Comparison of ENCODE assay signal across 8 mouse cellular contexts in genomic region chr8:70522592-70523403, GRCm38 (mm10). TPM values are rescaled to one million over a fixed set of nuclear protein-coding genes. Genes with fewer than 3 reads are reported as not detected.
DNase-seq lines count a peak whose midpoint lies in the region; ATAC-seq lines count a peak whose summit lies in the region.

No protein-coding gene starts in this region.

- H3K4me2 ChIP-seq in hindbrain, embryonic 14.5 days (replicated peaks) = peak overlapping the region; percentile 71

- H3K27ac ChIP-seq in hindbrain, embryonic 14.5 days = peak overlapping the region; percentile 92

- 0 out of 2 replicates have a peak, but pooled peaks cover 15% of the 10 kb centered on the region for H3K36me3 ChIP-seq in hindbrain, embryonic 14.5 days (replicated peaks; ENCODE audit: control insufficient read depth, insufficient read depth)

- H3K9ac ChIP-seq in hindbrain, embryonic 14.5 days = peak overlapping the region; percentile 69

- under 1% methylated on average over 51 of the region's 51 CpGs for WGBS in hindbrain, embryonic 14.5 days

- H3K27me3 ChIP-seq in hindbrain, embryonic 14.5 days (ENCODE audit: control insufficient read depth, insufficient read depth, low read length) = no peaks in the 10 kb centered on the region

- H3K4me3 ChIP-seq in hindbrain, embryonic 14.5 days (replicated peaks; ENCODE audit: low read length) = peak overlapping the region; percentile 71

- DNase-seq in NIH3T3 (ENCODE audit: low read depth) = peak; percentile 99
- peak; percentile 97 for DNase-seq in cerebellum, postnatal 10 days
- peak; percentile 92 to 93 for DNase-seq in frontal cortex, postnatal 14 days (ENCODE audit: low spot score in 2 of 2)
- peak; percentile 98 for DNase-seq in hindbrain, embryonic 14.5 days (ENCODE audit: low spot score)
- DNase-seq in layer of hippocampus, postnatal 36 days = peak; percentile 95 to 96
- DNase-seq in lung, postnatal 36 days = peak; percentile 97
- DNase-seq in retina, postnatal 1 day = peak; percentile 98
- DNase-seq in urinary bladder, adult 18-20 months (ENCODE audit: low spot score in 2 of 2) = peak; percentile 91 to 95

- H3K4me1 ChIP-seq in hindbrain, embryonic 14.5 days (replicated peaks; ENCODE audit: control insufficient read depth, insufficient read depth, low read length) = peaks cover 22% of the 10 kb centered on the region

- no peaks in the 10 kb centered on the region for H3K9me3 ChIP-seq in hindbrain, embryonic 14.5 days (ENCODE audit: control insufficient read depth, low read length)

- ATAC-seq in hindbrain, embryonic 14.5 days (ENCODE audit: low FRiP score) = peak; percentile 87

RNA-seq across cellular contexts. Expression of gene Fkbp8, which starts 4.7 kb away (rescaled TPM):
- polyA plus RNA-seq in hindbrain, embryonic 14.5 days (2014; fragmentation: Nextera tagmentation; extraction: Ambion mirVana) = 328 and 332 TPM in 2 replicates
- 100 to 1,000 TPM; 436 to 447 TPM for total RNA-seq in layer of hippocampus, postnatal 36 days (2021)

RNA-seq across cellular contexts. Expression of gene Kxd1, which starts 5.0 kb away (rescaled TPM):
- polyA plus RNA-seq in hindbrain, embryonic 14.5 days (2014; fragmentation: Nextera tagmentation; extraction: Ambion mirVana) = 45.4 and 46.5 TPM in 2 replicates
- 10 to 100 TPM; 38.2 to 38.3 TPM for total RNA-seq in layer of hippocampus, postnatal 36 days (2021)

RNA-seq across cellular contexts. Expression of gene Uba52, which starts 12.2 kb away (rescaled TPM):
- polyA plus RNA-seq in hindbrain, embryonic 14.5 days (2014; fragmentation: Nextera tagmentation; extraction: Ambion mirVana) = 622 and 778 TPM in 2 replicates
- 100 to 1,000 TPM; 947 to 957 TPM for total RNA-seq in layer of hippocampus, postnatal 36 days (2021)

RNA-seq across cellular contexts. Expression of gene Rex1bd, which starts 16.2 kb away (rescaled TPM):
- 161 and 166 TPM in 2 replicates for polyA plus RNA-seq in hindbrain, embryonic 14.5 days (2014; fragmentation: Nextera tagmentation; extraction: Ambion mirVana)
- total RNA-seq in layer of hippocampus, postnatal 36 days (2021) = 100 to 1,000 TPM in 1 of 2 experiments, 10 to 100 TPM in 1; 97.5 to 102 TPM

RNA-seq across cellular contexts. Expression of gene Ell, which starts 16.5 kb away (rescaled TPM):
- polyA plus RNA-seq in hindbrain, embryonic 14.5 days (2014; fragmentation: Nextera tagmentation; extraction: Ambion mirVana) = 14.8 and 15.1 TPM in 2 replicates
- 10 to 100 TPM; 18.6 to 23.4 TPM for total RNA-seq in layer of hippocampus, postnatal 36 days (2021)

Comparison
In these comparisons a context has a peak if more than half of its experiments do, and no peak if none do; other contexts are left out.
1. Peak in every context shown above with its lines: DNase-seq, ATAC-seq, H3K4me3 ChIP-seq and H3K27ac ChIP-seq.